Mouse (Mus musculus) activated CD4-positive, CD25-positive, alpha-beta regulatory T cell, adult 4 months (primary cell): ENCODE data around the gene Gm10306. TPM values are rescaled to one million over a fixed set of nuclear protein-coding genes. Genes with fewer than 3 reads are reported as not detected.

Experiments
- ATAC-seq: one replicate; pipeline ENCODE4 v1.8.0; 2017
- polyA plus RNA-seq, 2 experiments: library from polyadenylated mRNA; unstranded; fragments of 100-300 nt; shearing (Covaris generic); gene quantifications; one replicate each; pipeline ENCODE4 v1.2.1; 2017

The Gm10306 gene
- not detected for polyA plus RNA-seq

- ATAC-seq = peak; percentile 98
These were observed at the start of gene Gm10306, which contains the start of gene Caap1 for GRCm38 (mm10) chr4:94556265-94557054. Gene Gm10306, plus strand, starts transcription at chr4:94556546. Gene Caap1, minus strand, starts transcription at chr4:94556796.

- no peak for ATAC-seq
These were observed 41.0 kb upstream of the Gm10306 start for GRCm38 (mm10) chr4:94515366-94515765.

- peak; percentile 71 for ATAC-seq
These were observed 38.7 kb upstream of the Gm10306 start for GRCm38 (mm10) chr4:94517631-94518030.

GRCm38 (mm10) chr4:94523321-94523720 is 33.0 kb upstream of the Gm10306 start:
- ATAC-seq = no peak

GRCm38 (mm10) chr4:94529448-94529847 is 26.9 kb upstream of the Gm10306 start:
- no peak for ATAC-seq

- no peak for ATAC-seq
These were observed 23.1 kb upstream of the Gm10306 start for GRCm38 (mm10) chr4:94533205-94533604.

- ATAC-seq = no peak
These were observed 13.3 kb upstream of the Gm10306 start for GRCm38 (mm10) chr4:94543041-94543440.

GRCm38 (mm10) chr4:94544321-94544720 is 12.0 kb upstream of the Gm10306 start:
- ATAC-seq = no peak

GRCm38 (mm10) chr4:94554955-94555494 is 1.3 kb upstream of the Gm10306 start:
- ATAC-seq = no peak

- no peak for ATAC-seq
These were observed 799 bp downstream of the Gm10306 start for GRCm38 (mm10) chr4:94557145-94557544.

- no peak for ATAC-seq
These were observed 2.9 kb downstream of the Gm10306 start for GRCm38 (mm10) chr4:94559266-94559665.

- ATAC-seq = no peak
These were observed 4.0 kb downstream of the Gm10306 start for GRCm38 (mm10) chr4:94560316-94560715.

GRCm38 (mm10) chr4:94561954-94562648 is 5.8 kb downstream of the Gm10306 start:
- ATAC-seq = no peak

GRCm38 (mm10) chr4:94564297-94564696 is 8.0 kb downstream of the Gm10306 start:
- ATAC-seq = no peak

- ATAC-seq = no peak
These were observed 16.3 kb downstream of the Gm10306 start for GRCm38 (mm10) chr4:94572677-94573076.

GRCm38 (mm10) chr4:94591765-94592381 is 35.5 kb downstream of the Gm10306 start:
- ATAC-seq = no peak

- no peak for ATAC-seq
These were observed 36.4 kb downstream of the Gm10306 start for GRCm38 (mm10) chr4:94592709-94593108.

GRCm38 (mm10) chr4:94601395-94601794 is 45.0 kb downstream of the Gm10306 start:
- ATAC-seq = no peak

GRCm38 (mm10) chr4:94602496-94603030 is 46.2 kb downstream of the Gm10306 start:
- ATAC-seq = no peak

GRCm38 (mm10) chr4:94603031-94603629 is 46.8 kb downstream of the Gm10306 start, which contains the start of gene Plaa:
Gene Plaa, minus strand, starts transcription at chr4:94603244.
- ATAC-seq = peak; percentile 95

GRCm38 (mm10) chr4:94604452-94605019 is 48.2 kb downstream of the Gm10306 start:
- ATAC-seq = no peak

GRCm38 (mm10) chr4:94605591-94605990 is 49.2 kb downstream of the Gm10306 start:
- ATAC-seq = no peak
